ENCODE assay signal across 24 mouse cellular contexts in genomic region chr13:30910889-30911288, GRCm38 (mm10). TPM values are rescaled to one million over a fixed set of nuclear protein-coding genes. Genes with fewer than 3 reads are reported as not detected.
"Had no signal": no experiment of that assay in that cellular context is flagged by ENCODE, and none has a peak within 500 bp of the region (broad histone marks: within the 10 kb centered on the region; RNA-seq: fewer than 3 reads in every experiment).

No protein-coding gene starts in this region.

- H3K4me1 ChIP-seq: liver, embryonic 15.5 days had no signal

- H3K4me3 ChIP-seq: limb, embryonic 10.5 days; limb, embryonic 13.5 days; liver, embryonic 12.5 days; liver, embryonic 15.5 days; megakaryocyte, embryonic 14.5 days; midbrain, embryonic 10.5 days; midbrain, embryonic 13.5 days; myocyte; neural tube, embryonic 13.5 days had no signal

- H3K36me3 ChIP-seq: limb, embryonic 10.5 days; midbrain, embryonic 10.5 days had no signal

- H3K27me3 ChIP-seq: limb, embryonic 13.5 days; liver, embryonic 12.5 days; liver, embryonic 15.5 days; megakaryocyte, embryonic 14.5 days; midbrain, embryonic 13.5 days; neural tube, embryonic 13.5 days had no signal

- DNase-seq: kidney, adult 18-20 months; kidney, adult 9 months; kidney, postnatal 14 days; kidney, postnatal 4 days; liver; lung, embryonic 14.5 days; retina, postnatal 1 day; right cerebral cortex, postnatal 25 days; thymus, adult 2 months; thymus, postnatal 14 days; thymus, postnatal 4 days had no signal

- H3K27ac ChIP-seq: limb, embryonic 10.5 days; limb, embryonic 13.5 days; liver, embryonic 12.5 days; liver, embryonic 15.5 days; midbrain, embryonic 10.5 days; midbrain, embryonic 13.5 days; neural tube, embryonic 13.5 days had no signal

RNA-seq across cellular contexts. Expression of gene Hus1b, which starts 36.7 kb away (rescaled TPM):
- polyA plus RNA-seq: kidney, embryonic 16.5 days; limb, embryonic 10.5 days; limb, embryonic 13.5 days; liver, embryonic 15.5 days; lung, postnatal 0 days; midbrain, embryonic 13.5 days; midbrain, embryonic 16.5 days; myocyte; neural tube, embryonic 13.5 days; stomach, embryonic 16.5 days had no signal
